Mouse (Mus musculus) heart, postnatal 0 days (tissue): ENCODE measurements at regions not wholly inside any gene's neighbourhood (a gene's known extent, or its start where the extent isn't known, plus 50 kb on each side); places are given as distances from the start of the nearest gene placed in this dataset.

Experiments
- CTCF ChIP-seq: IDR thresholded peaks from 2 replicates; pipeline ENCODE4 v1.5.1; 2016; ENCODE audit warnings: antibody characterized with exemption, control low read depth, low read depth
- EP300 ChIP-seq: IDR thresholded peaks from 2 replicates; pipeline ENCODE4 v1.6.1; 2016; ENCODE audit warnings: antibody characterized with exemption, low read depth

DNA sequence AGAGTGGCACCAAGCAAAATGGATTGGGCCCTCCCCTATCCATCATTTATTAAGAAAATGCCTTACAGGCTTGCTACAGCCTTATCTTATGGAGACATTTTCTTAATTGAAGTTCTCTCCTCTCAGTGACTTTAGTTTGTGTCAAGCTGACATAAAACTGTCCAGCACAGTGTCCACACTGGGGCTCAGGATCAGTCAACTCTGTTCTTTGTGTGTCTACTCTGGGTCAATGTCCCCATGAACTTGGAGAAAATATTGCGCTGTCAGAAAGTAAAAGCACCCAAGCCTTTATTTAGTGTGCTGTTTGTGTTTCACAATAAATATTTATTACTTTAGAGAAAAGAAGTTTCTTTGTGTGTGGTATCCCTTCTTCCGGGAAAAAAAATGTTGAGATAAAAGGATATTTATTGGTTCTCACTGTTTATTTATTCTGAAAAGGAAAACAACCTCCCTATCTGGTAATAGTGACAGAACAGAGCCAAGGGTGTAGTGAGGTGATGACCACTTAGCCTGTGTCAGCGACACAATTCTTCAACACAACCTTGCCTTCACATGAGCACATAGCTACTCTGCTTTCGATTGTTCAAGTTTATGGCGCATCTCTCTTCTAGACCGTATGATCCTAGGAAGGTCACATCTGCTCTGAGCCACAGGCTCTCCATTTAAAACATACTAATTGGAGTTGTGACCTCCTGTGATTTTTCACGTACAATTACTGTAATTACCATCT, 183.5 kb upstream of the Ptger4 start:
- TF ChIP-seq CTCF (no peak), EP300 (no peak)
